Mouse (Mus musculus) granulocyte monocyte progenitor cell, adult 5-6 weeks (primary cell): Measurements from ENCODE around the gene Zfp655. TPM values are rescaled to one million over a fixed set of nuclear protein-coding genes. Genes with fewer than 3 reads are reported as not detected.
"Not testable (repeated sequence)": the region's sequence is repeated elsewhere in the genome, so short reads cannot be mapped to it uniquely, and the experiment has no call there.

ENCODE experiments used
- ATAC-seq: replicated peaks from 2 replicates; pipeline ENCODE4 v1.8.0; 2016; ENCODE audit warnings: mild to moderate bottlenecking, moderate TSS enrichment, inconsistent platforms; ENCODE audit not compliant: poor library complexity, severe bottlenecking
- total RNA-seq, 2 experiments: library from RNA; stranded (forward) in 1 of 2; stranded (reverse) in 1 of 2; fragments of 200-712, 200-1000 nt in 1 of 2; fragments of >200 nt in 1 of 2; fragmentation: Nextera tagmentation in 1 of 2; gene quantifications; 2 replicates each; pipeline ENCODE4 v1.2.3; 2014 to 2017

The Zfp655 gene
- total RNA-seq, 2 experiments from 2014 or later, result 33.5 to 34.0 TPM

GRCm38 (mm10) chr5:145218671-145219070 lies 12.8 kb upstream of the Zfp655 start:
- ATAC-seq, result no peak

DNA sequence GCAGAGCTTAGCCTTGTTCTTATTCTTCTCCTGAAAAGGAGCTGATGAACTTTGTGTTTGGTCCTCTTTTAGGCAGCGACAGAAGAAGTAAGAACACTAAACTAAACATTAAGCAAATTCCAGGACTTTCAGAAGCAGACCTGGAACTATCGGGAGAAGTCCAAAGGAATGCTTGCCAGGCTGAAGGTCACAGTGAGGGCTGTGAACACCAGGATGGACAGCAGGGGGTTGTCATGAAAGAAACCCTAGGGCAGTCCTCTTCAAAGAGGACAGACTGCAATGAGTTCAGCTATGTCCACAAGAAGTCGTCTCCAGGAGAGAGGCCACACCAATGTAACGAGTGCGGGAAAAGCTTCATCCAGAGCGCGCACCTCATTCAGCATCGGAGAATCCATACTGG lies 11.5 kb upstream of the Zfp655 start:
- ATAC-seq, result no peak

DNA sequence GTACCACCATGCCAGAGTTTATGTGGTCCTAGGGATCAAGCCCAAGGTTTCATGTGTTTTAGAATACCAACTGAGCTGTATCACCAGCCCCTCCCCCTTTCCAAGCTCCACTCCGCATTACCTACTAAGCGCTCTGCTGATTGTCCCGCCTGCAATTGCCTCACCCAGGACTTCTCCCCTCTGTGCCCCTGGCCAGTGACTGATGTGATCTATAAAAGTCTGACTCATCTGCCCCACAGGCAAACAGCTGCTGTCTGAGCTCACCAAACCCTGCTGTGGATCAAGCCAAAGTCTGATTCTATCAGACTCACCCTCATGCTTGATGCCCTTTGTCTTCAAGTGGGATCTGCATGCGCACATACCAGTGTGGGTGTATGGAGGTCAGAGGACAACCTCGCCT lies 8.7 kb upstream of the Zfp655 start:
- ATAC-seq, result no peak

- ATAC-seq, result no peak
These were observed 8.1 kb upstream of the Zfp655 start for GRCm38 (mm10) chr5:145223395-145223794.

GRCm38 (mm10) chr5:145226453-145226852 lies 5.1 kb upstream of the Zfp655 start:
- no peak for ATAC-seq

DNA sequence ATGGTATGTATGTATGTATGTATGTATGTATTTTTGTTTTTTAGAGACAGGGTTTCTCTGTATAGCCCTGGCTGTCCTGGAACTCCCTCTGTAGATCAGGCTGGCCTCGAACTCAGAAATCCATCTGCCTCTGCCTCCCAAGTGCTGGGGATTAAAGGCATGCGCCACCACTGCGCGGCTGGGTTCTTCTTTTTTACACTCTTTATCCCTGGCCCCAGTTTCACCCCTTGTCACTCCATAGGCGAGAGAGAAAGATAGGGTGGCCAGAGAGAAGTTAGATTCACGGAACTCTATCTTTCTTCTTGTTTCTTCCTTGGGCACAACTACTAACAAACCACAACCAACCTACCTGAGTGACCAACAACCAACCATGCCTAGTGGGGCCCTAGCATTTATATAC lies 2.2 kb upstream of the Zfp655 start:
- not testable (repeated sequence) for ATAC-seq

- no peak for ATAC-seq
These were observed 874 bp upstream of the Zfp655 start for GRCm38 (mm10) chr5:145230641-145231040.

DNA sequence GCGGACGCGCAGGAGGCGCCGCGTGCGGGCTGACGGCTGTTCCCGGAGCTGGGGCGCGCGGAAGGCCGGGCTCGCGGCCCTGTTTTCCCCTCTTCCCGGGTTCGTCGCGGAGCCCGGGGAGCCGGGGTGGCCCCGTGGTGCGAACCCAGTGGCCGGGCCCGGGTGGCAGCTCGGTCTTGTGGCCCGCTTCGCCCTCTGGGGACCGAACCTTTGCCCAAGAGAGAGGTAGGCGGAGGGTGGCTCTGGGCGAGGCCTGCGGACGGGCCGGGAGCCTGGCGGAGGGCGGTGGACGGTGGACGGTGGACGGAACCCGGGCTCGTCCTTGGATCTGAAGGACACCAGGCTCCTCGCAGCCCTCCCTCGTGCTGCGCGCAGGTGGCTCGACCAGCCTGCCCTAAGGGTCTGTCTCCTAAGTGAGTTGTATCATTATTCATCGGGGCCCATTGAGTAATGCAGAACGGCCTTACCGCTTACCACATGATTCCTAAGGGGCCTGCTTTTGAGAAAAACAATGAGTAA lies 437 bp downstream of the Zfp655 start:
- ATAC-seq, result peak; percentile 27

- ATAC-seq, result 0 out of 2 replicates have a peak, but pooled peaks have one; percentile 15
These were observed 3.1 kb downstream of the Zfp655 start for GRCm38 (mm10) chr5:145234636-145235035.

GRCm38 (mm10) chr5:145249520-145249919 lies 18.0 kb downstream of the Zfp655 start:
- ATAC-seq, result no peak

GRCm38 (mm10) chr5:145273568-145273967 lies 42.1 kb downstream of the Zfp655 start:
- ATAC-seq, result not testable (repeated sequence)

DNA sequence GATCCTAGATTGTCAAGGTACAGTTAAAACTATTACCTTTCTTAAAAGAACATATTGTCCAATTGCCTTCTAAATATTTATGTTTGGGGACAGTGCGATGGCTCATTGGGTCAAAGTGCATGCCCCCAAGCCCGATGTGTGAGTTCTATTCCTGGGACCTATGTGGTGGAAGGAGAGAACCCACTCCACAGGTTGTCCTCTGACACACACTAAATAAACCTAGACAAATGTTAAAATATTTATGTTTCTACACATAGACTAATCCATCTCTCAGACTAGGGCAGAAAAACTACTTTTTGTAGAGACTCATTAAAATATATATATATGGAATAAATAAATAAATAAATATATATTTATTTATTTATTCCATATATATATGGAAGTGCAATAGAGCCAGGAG lies 48.4 kb downstream of the Zfp655 start:
- ATAC-seq, result no peak

DNA sequence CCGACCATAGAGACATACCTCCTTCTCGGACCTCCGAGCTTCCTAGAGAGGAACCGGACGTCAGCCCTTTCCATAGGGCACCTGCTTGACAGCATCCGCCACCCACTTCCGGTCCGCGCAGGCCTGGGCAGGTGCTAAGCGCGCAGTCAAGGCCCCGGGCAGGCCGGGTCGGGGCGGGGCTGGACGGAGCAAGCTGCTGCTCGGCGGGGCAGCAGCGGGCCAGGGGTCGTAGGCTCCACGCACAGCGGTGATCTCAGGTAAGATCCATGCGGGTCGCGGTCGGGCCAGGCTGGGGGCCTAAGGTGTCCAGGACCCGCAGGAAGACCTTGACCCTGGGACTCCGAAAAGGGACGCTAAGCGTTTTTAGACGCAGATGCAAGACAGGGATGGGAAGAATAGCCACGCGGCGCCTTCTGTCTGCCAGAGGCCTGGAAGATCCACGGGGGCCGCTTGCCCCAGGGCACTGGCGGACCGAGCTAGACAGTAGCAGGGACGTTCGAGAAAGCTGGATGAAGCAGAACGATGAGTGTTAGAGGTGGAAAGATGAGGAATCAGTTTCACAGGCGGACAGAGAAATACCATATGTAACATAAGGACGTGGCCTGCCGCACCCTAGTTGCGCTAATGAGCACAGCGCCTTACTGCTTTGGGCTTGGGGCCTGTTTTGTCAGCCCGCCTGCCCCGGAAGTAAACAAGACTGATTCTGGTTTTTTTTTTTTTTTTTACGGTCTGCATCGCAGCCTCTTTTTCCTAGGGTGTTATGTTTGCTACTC lies 49.0 kb downstream of the Zfp655 start, which contains the start of gene Zscan25:
Gene Zscan25 (plus strand): TSS at position 130 of the 773 bp plus-strand sequence.
- ATAC-seq, result peak; percentile 99

DNA sequence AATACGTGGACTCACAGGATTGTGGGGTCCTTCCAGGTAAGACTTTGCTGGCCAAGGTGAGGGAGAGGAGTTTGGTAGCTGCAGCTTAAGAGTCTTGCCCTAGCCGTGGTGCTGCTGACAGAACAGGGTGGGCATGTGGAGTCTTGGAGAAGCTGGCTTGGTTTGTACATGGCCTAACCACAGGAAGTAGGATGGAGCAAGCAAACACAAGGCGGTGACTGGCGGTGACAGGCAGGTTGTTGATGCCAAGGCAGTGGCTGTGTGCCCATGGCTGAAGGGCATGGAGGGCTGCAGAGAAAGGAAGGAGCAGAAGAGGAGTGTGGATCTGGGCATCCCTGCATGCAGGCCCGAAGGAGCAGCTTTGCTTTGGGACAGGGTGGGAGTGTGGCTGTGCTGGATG lies 56.9 kb downstream of the Zfp655 start:
- ATAC-seq, result peak; percentile 76

GRCm38 (mm10) chr5:145290697-145291096 lies 59.2 kb downstream of the Zfp655 start:
- ATAC-seq, result no peak

DNA sequence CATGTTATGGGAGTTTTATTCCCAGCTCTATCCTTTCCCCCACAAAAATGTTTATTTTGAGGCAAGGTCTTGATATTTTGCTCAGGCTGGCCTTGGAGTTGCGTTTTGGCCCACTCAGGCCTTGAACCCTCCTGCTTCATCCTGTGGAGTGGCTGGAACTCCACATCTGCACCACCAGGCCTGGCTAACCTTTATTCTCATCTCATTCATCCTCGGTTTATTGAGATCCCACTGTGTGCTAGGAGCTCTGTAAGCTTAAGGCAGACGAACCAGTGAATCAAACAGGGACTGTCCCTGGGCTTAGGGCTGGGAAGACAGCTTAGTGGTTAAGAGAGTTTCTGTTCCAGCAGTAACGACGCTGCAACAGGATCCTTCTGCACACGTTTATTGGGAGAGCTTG lies 60.9 kb downstream of the Zfp655 start:
- no peak for ATAC-seq

Other genes starting within 250 kb of the Zfp655 start
- gene Gm4871, start 199.0 kb upstream of the Zfp655 start, total RNA-seq (2014; fragmentation: Nextera tagmentation), result not detected in 2 replicates
- not detected in 2 replicates for gene Gm4871, start 199.0 kb upstream of the Zfp655 start, total RNA-seq (2017)
- gene 1700018F24Rik, start 188.7 kb upstream of the Zfp655 start, total RNA-seq (2014; fragmentation: Nextera tagmentation), result not detected in 2 replicates
- gene 1700018F24Rik, start 188.7 kb upstream of the Zfp655 start, total RNA-seq (2017), result not detected in 2 replicates
- 76.8 and 81.1 TPM in 2 replicates for gene Arpc1a, start 147.9 kb upstream of the Zfp655 start, total RNA-seq (2014; fragmentation: Nextera tagmentation)
- 42.0 and 48.1 TPM in 2 replicates for gene Arpc1a, start 147.9 kb upstream of the Zfp655 start, total RNA-seq (2017)
- not detected in 2 replicates for gene Kpna7, start 147.7 kb upstream of the Zfp655 start, total RNA-seq (2014; fragmentation: Nextera tagmentation)
- gene Kpna7, start 147.7 kb upstream of the Zfp655 start, total RNA-seq (2017), result not detected in 2 replicates
- 404 and 492 TPM in 2 replicates for gene Arpc1b, start 117.5 kb upstream of the Zfp655 start, total RNA-seq (2014; fragmentation: Nextera tagmentation)
- 197 and 242 TPM in 2 replicates for gene Arpc1b, start 117.5 kb upstream of the Zfp655 start, total RNA-seq (2017)
- gene Pdap1, start 91.5 kb upstream of the Zfp655 start, total RNA-seq (2014; fragmentation: Nextera tagmentation), result 59.3 and 90.3 TPM in 2 replicates
- gene Pdap1, start 91.5 kb upstream of the Zfp655 start, total RNA-seq (2017), result 92.6 and 159 TPM in 2 replicates
- gene Bud31, start 91.4 kb upstream of the Zfp655 start, total RNA-seq (2014; fragmentation: Nextera tagmentation), result 108 and 163 TPM in 2 replicates
- gene Bud31, start 91.4 kb upstream of the Zfp655 start, total RNA-seq (2017), result 194 and 205 TPM in 2 replicates
- 9.3 and 10.5 TPM in 2 replicates for gene Ptcd1, start 64.6 kb upstream of the Zfp655 start, total RNA-seq (2014; fragmentation: Nextera tagmentation)
- gene Ptcd1, start 64.6 kb upstream of the Zfp655 start, total RNA-seq (2017), result 12.8 and 14.7 TPM in 2 replicates
- 42.2 and 45.3 TPM in 2 replicates for gene Cpsf4, start 64.5 kb upstream of the Zfp655 start, total RNA-seq (2014; fragmentation: Nextera tagmentation)
- gene Cpsf4, start 64.5 kb upstream of the Zfp655 start, total RNA-seq (2017), result 47.9 and 51.3 TPM in 2 replicates
- gene Atp5j2, start 39.7 kb upstream of the Zfp655 start, total RNA-seq (2014; fragmentation: Nextera tagmentation), result 372 and 531 TPM in 2 replicates
- 127 and 170 TPM in 2 replicates for gene Atp5j2, start 39.7 kb upstream of the Zfp655 start, total RNA-seq (2017)
- gene Zkscan14, start 29.8 kb upstream of the Zfp655 start, total RNA-seq (2014; fragmentation: Nextera tagmentation), result 1.6 and 6.2 TPM in 2 replicates
- gene Zkscan14, start 29.8 kb upstream of the Zfp655 start, total RNA-seq (2017), result 20.8 and 21.1 TPM in 2 replicates
- gene Zkscan5, start 27.2 kb upstream of the Zfp655 start, total RNA-seq (2014; fragmentation: Nextera tagmentation), result 6.8 and 8.5 TPM in 2 replicates
- 7.9 and 10.1 TPM in 2 replicates for gene Zkscan5, start 27.2 kb upstream of the Zfp655 start, total RNA-seq (2017)
- gene Zscan25, start 48.8 kb downstream of the Zfp655 start, total RNA-seq (2014; fragmentation: Nextera tagmentation), result 12.1 and 13.2 TPM in 2 replicates
- 4.1 and 10.4 TPM in 2 replicates for gene Zscan25, start 48.8 kb downstream of the Zfp655 start, total RNA-seq (2017)
- gene Cyp3a57, start 113.6 kb downstream of the Zfp655 start, total RNA-seq (2014; fragmentation: Nextera tagmentation), result not detected in 2 replicates
- not detected in 2 replicates for gene Cyp3a57, start 113.6 kb downstream of the Zfp655 start, total RNA-seq (2017)
- not detected in 2 replicates for gene Cyp3a16, start 238.0 kb downstream of the Zfp655 start, total RNA-seq (2014; fragmentation: Nextera tagmentation)
- not detected in 2 replicates for gene Cyp3a16, start 238.0 kb downstream of the Zfp655 start, total RNA-seq (2017)